Mouse (Mus musculus): ENCODE measurements around the gene Orm2. TPM values are rescaled to one million over a fixed set of nuclear protein-coding genes. Genes with fewer than 3 reads are reported as not detected.

Orm2 gene
- not detected for polyA plus RNA-seq (2017; shearing (Covaris generic))

GRCm38 (mm10) chr4:63362150-63362549, at the start of gene Orm2:
Gene Orm2 (plus strand): TSS chr4:63362449.

GRCm38 (mm10) chr4:63344295-63344694, 18.0 kb upstream of the Orm2 start, which contains the start of gene Orm1:
Gene Orm1 (plus strand): TSS chr4:63344560.

GRCm38 (mm10) chr4:63355877-63356665, 6.2 kb upstream of the Orm2 start, which contains the start of gene Orm3:
Gene Orm3 (plus strand): TSS chr4:63356162.

GRCm38 (mm10) chr4:63403040-63403959, 41.1 kb downstream of the Orm2 start, which contains the start of gene Akna:
Gene Akna (minus strand): TSS chr4:63403354.

Other genes with a start within 250 kb of the Orm2 start
- not detected for gene Ambp, start 207.7 kb upstream of the Orm2 start, polyA plus RNA-seq (2017; shearing (Covaris generic))
- not detected for gene Kif12, start 190.3 kb upstream of the Orm2 start, polyA plus RNA-seq (2017; shearing (Covaris generic))
- 0.50 TPM for gene Col27a1, start 148.4 kb upstream of the Orm2 start, polyA plus RNA-seq (2017; shearing (Covaris generic))
- gene Orm1, start 17.9 kb upstream of the Orm2 start, polyA plus RNA-seq (2017; shearing (Covaris generic)): not detected
- not detected for gene Orm3, start 6.3 kb upstream of the Orm2 start, polyA plus RNA-seq (2017; shearing (Covaris generic))
- gene Akna, start 40.9 kb downstream of the Orm2 start, polyA plus RNA-seq (2017; shearing (Covaris generic)): 260 TPM
- 9.6 TPM for gene Whrn, start 133.5 kb downstream of the Orm2 start, polyA plus RNA-seq (2017; shearing (Covaris generic))
- gene Atp6v1g1, start 182.3 kb downstream of the Orm2 start, polyA plus RNA-seq (2017; shearing (Covaris generic)): 119 TPM
- 17.6 TPM for gene Tmem268, start 196.3 kb downstream of the Orm2 start, polyA plus RNA-seq (2017; shearing (Covaris generic))
- gene Gm11213, start 242.8 kb downstream of the Orm2 start, polyA plus RNA-seq (2017; shearing (Covaris generic)): not detected